Mouse (Mus musculus): Measurements from ENCODE around the gene Fndc1. TPM values are rescaled to one million over a fixed set of nuclear protein-coding genes. Genes with fewer than 3 reads are reported as not detected.

Gene Fndc1
- polyA plus RNA-seq, 1 experiment = 3.4 TPM

DNA sequence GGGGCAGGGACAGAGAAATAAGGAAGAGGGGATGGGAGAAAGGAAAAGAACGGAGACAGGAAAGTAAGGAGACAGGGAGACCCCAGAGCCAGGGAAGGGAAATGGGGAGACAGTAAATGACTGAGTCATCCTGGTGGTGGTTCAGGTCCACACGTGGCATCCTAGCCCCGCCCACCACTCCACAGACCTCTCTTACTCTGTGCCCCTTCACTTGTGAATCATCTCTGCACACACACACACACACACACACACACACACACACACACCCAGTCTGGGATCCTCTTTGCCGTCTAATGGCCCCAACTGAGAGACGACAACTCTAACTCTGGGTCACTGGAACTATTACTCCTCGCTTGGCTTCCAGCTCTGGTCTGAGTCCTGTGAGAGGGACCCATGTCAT lies 30.6 kb upstream of the Fndc1 start:
- H3K27me3 ChIP-seq (ENCODE audit: control insufficient read depth, insufficient read depth, low read length) = no peaks in the 10 kb centered on the region
- H3K4me1 ChIP-seq (replicated peaks; ENCODE audit: control insufficient read depth, insufficient read depth, low read length) = peaks cover 2% of the 10 kb centered on the region; the same call in 1 of the 2 replicates
- TF ChIP-seq CTCF (IDR thresholded peaks at IDR 0.05; ENCODE audit: borderline replicate concordance, control insufficient read depth, extremely low read depth, insufficient read depth, low read length, poor library complexity) = no peak
- TF ChIP-seq POLR2A (IDR thresholded peaks at IDR 0.05; ENCODE audit: control insufficient read depth, extremely low read depth, insufficient read depth, low read length, poor library complexity) = no peak
- H3K27ac ChIP-seq (ENCODE audit: control insufficient read depth, insufficient read depth, low read length) = no peak overlapping the region
- DNase-seq = no peak
- H3K4me3 ChIP-seq (ENCODE audit: control insufficient read depth, insufficient read depth, low read length) = no peak overlapping the region
- no peaks in the 10 kb centered on the region for H3K36me3 ChIP-seq (ENCODE audit: control insufficient read depth, insufficient read depth, low read length)
- 65% methylated on average over 6 of the region's 6 CpGs for WGBS

DNA sequence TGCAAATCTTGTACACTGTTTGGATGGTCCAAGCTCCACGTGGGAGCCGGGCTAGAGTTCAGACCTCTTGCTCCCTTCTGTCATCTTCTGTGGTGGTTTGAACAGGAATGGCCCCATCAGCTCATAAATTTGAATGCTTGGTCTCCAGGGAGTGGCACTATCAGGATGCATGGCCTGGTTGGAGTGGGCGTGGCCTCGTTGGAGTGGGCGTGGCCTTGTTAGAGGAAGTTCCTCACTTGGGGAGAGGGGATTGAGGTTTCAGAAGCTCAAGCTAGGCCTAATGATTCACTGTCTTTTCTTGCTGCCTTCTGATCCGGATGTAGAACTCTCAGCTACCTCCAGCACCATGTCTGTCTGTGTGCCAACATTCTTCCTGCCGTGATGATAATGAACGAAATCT lies 28.7 kb upstream of the Fndc1 start:
- DNase-seq = no peak
- H3K4me1 ChIP-seq (replicated peaks; ENCODE audit: control insufficient read depth, insufficient read depth, low read length) = peaks cover 9% of the 10 kb centered on the region
- no peak overlapping the region for H3K27ac ChIP-seq (ENCODE audit: control insufficient read depth, insufficient read depth, low read length)
- WGBS = 85% methylated on average over 8 of the region's 8 CpGs
- H3K36me3 ChIP-seq (ENCODE audit: control insufficient read depth, insufficient read depth, low read length) = no peaks in the 10 kb centered on the region
- no peaks in the 10 kb centered on the region for H3K27me3 ChIP-seq (ENCODE audit: control insufficient read depth, insufficient read depth, low read length)
- no peak for TF ChIP-seq POLR2A (IDR thresholded peaks at IDR 0.05; ENCODE audit: control insufficient read depth, extremely low read depth, insufficient read depth, low read length, poor library complexity)
- TF ChIP-seq CTCF (IDR thresholded peaks at IDR 0.05; ENCODE audit: borderline replicate concordance, control insufficient read depth, extremely low read depth, insufficient read depth, low read length, poor library complexity) = no peak
- no peak overlapping the region for H3K4me3 ChIP-seq (ENCODE audit: control insufficient read depth, insufficient read depth, low read length)

DNA sequence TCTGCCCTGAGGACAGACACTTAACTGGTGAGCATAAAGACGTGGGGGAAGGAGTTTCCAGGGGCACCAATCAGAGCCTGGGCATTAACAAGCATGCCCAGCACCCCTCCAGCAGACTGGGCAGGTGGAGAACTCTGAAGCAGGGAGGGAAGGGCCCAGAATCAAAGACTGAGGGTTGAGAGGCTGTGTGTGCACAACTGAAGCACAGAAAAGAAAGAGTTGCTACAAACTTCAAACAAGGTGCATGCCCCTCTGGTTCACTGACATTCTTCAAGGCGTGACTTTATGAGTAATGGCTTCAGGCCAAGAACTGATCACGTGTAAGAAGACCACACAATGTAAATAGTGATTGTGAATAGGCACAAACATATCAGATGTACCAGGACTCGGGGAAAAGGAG lies 24.9 kb upstream of the Fndc1 start:
- Histone ChIP-seq H3K27ac (ENCODE audit: control insufficient read depth, insufficient read depth, low read length) (no peak overlapping the region), H3K36me3 (ENCODE audit: control insufficient read depth, insufficient read depth, low read length) (no peaks in the 10 kb centered on the region), H3K4me1 (replicated peaks; ENCODE audit: control insufficient read depth, insufficient read depth, low read length) (peaks cover 8% of the 10 kb centered on the region), H3K27me3 (ENCODE audit: control insufficient read depth, insufficient read depth, low read length) (no peaks in the 10 kb centered on the region), H3K4me3 (ENCODE audit: control insufficient read depth, insufficient read depth, low read length) (no peak overlapping the region)
- WGBS = 40% methylated on average over 4 of the region's 4 CpGs
- no peak for DNase-seq
- TF ChIP-seq CTCF (IDR thresholded peaks at IDR 0.05; ENCODE audit: borderline replicate concordance, control insufficient read depth, extremely low read depth, insufficient read depth, low read length, poor library complexity) = no peak
- TF ChIP-seq POLR2A (IDR thresholded peaks at IDR 0.05; ENCODE audit: control insufficient read depth, extremely low read depth, insufficient read depth, low read length, poor library complexity) = no peak

DNA sequence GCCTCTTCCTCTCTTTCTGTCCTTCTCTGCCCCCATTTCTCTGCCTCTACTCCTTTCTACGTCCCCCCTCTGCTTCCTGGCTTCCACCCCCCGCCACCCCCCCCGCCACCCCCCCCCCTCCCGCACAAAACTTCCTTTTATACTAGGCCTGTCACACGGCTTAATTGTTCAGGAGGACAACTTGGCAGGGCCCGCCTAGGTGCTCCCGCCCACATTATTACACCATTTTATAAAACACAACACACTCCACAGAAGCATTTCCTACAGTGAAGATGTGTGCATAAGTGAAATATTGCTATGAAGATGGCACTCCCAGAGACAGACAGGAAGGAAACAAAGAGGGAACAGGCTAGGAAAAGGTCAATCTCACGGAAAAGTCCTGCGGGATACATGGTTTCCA lies 24.4 kb upstream of the Fndc1 start:
- TF ChIP-seq POLR2A (IDR thresholded peaks at IDR 0.05; ENCODE audit: control insufficient read depth, extremely low read depth, insufficient read depth, low read length, poor library complexity) (no peak), CTCF (IDR thresholded peaks at IDR 0.05; ENCODE audit: borderline replicate concordance, control insufficient read depth, extremely low read depth, insufficient read depth, low read length, poor library complexity) (no peak)
- no peak overlapping the region for H3K27ac ChIP-seq (ENCODE audit: control insufficient read depth, insufficient read depth, low read length)
- H3K4me1 ChIP-seq (replicated peaks; ENCODE audit: control insufficient read depth, insufficient read depth, low read length) = peaks cover 8% of the 10 kb centered on the region
- DNase-seq = no peak
- H3K27me3 ChIP-seq (ENCODE audit: control insufficient read depth, insufficient read depth, low read length) = no peaks in the 10 kb centered on the region
- WGBS = 28% methylated on average over 9 of the region's 9 CpGs
- no peaks in the 10 kb centered on the region for H3K36me3 ChIP-seq (ENCODE audit: control insufficient read depth, insufficient read depth, low read length)
- H3K4me3 ChIP-seq (ENCODE audit: control insufficient read depth, insufficient read depth, low read length) = no peak overlapping the region

DNA sequence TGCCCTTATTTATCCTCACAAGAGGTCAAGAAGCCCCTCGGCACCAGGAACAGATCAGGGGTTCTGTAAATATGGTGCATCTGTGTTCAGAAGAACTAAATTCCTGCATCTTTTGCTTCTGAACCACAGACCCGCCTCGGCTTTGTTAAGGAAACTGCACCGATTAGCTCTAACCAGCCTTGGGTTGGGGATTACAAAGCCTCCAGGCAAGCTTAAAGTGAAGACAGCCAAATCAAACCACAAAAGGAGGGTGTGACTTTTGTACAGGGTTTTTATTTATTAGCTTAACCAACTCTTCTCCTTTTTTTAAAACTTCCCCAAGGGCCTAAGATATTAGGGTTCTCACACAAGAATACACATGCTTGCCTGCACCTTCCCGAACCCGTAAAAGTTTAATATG lies 23.1 kb upstream of the Fndc1 start:
- no peaks in the 10 kb centered on the region for H3K36me3 ChIP-seq (ENCODE audit: control insufficient read depth, insufficient read depth, low read length)

DNA sequence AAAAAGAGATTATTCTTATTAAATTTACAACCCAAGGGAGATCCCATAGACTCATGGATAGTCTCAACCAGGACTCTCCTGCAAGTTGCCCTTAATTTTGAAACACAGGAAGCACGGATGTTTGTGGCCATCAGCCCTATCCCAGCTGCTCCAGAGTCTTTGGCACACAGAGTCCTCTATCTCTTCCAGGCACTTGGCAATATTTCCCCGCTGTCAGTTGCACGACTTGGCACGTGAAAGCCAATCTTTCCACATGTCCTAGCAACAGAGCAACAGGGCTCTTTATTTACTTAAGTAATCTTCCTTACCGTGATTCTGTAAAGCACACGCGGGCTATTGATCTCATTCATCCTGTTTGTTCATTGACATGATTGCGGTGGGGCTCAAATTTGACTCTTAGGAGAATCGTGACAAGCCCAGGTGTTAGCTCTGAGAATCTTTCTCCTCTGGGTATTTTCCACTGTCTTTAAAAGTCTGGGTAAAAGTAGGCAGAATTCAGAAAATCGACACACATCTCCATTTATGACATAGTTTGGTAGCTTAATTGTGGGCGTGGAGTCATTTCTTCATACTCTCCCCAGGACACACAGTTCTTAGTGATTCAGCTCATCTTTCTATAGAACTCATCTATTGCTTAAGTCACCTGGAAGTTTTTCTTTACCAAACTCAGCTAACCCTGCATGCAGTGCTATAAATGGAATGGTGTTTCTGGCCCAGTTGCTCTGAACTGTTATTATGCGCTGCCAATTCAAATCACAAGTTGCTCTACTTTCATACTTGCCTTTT lies 13.6 kb upstream of the Fndc1 start:
- H3K4me3 ChIP-seq (ENCODE audit: control insufficient read depth, insufficient read depth, low read length) = no peak overlapping the region
- H3K27ac ChIP-seq (ENCODE audit: control insufficient read depth, insufficient read depth, low read length) = no peak overlapping the region
- H3K36me3 ChIP-seq (ENCODE audit: control insufficient read depth, insufficient read depth, low read length) = no peaks in the 10 kb centered on the region
- H3K27me3 ChIP-seq (ENCODE audit: control insufficient read depth, insufficient read depth, low read length) = no peaks in the 10 kb centered on the region
- H3K4me1 ChIP-seq (replicated peaks; ENCODE audit: control insufficient read depth, insufficient read depth, low read length) = no peaks in the 10 kb centered on the region
- no peak for TF ChIP-seq CTCF (IDR thresholded peaks at IDR 0.05; ENCODE audit: borderline replicate concordance, control insufficient read depth, extremely low read depth, insufficient read depth, low read length, poor library complexity)
- DNase-seq = no peak
- 92% methylated on average over 12 of the region's 12 CpGs for WGBS

More for the DNA sequence above, 23.1 kb upstream of the Fndc1 start:
- no peaks in the 10 kb centered on the region for H3K27me3 ChIP-seq (ENCODE audit: control insufficient read depth, insufficient read depth, low read length)
- H3K4me3 ChIP-seq (ENCODE audit: control insufficient read depth, insufficient read depth, low read length) = no peak overlapping the region
- H3K27ac ChIP-seq (ENCODE audit: control insufficient read depth, insufficient read depth, low read length) = no peak overlapping the region
- 16% methylated on average over 6 of the region's 6 CpGs for WGBS
- no peak for DNase-seq
- TF ChIP-seq CTCF (IDR thresholded peaks at IDR 0.05; ENCODE audit: borderline replicate concordance, control insufficient read depth, extremely low read depth, insufficient read depth, low read length, poor library complexity) (no peak), POLR2A (IDR thresholded peaks at IDR 0.05; ENCODE audit: control insufficient read depth, extremely low read depth, insufficient read depth, low read length, poor library complexity) (no peak)
- H3K4me1 ChIP-seq (replicated peaks; ENCODE audit: control insufficient read depth, insufficient read depth, low read length) = peaks cover 8% of the 10 kb centered on the region

DNA sequence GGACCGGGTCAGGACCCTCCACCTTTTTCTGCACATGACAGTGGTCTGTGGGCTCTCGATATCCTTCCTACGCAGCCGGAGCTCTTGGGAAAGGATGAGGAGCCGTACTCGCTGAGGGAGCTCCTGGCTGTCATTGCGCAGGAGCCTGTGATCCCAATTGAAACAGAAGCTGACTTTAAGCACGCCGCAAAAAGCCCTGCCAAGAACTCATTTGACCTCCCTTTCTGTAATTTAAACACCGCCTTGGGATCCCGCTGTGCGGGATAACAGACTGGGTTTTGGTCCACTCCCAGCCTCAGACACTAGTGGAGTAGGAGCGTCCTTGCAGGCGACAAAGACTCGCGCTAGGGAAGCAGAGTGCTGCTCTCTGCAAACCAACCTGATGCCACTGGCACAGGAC lies 484 bp upstream of the Fndc1 start:
- no peak overlapping the region for H3K27ac ChIP-seq (ENCODE audit: control insufficient read depth, insufficient read depth, low read length)
- TF ChIP-seq CTCF (IDR thresholded peaks at IDR 0.05; ENCODE audit: borderline replicate concordance, control insufficient read depth, extremely low read depth, insufficient read depth, low read length, poor library complexity) = no peak
- TF ChIP-seq POLR2A (IDR thresholded peaks at IDR 0.05; ENCODE audit: control insufficient read depth, extremely low read depth, insufficient read depth, low read length, poor library complexity) = no peak
- H3K27me3 ChIP-seq (ENCODE audit: control insufficient read depth, insufficient read depth, low read length) = no peaks in the 10 kb centered on the region
- 15% methylated on average over 16 of the region's 16 CpGs for WGBS
- no peaks in the 10 kb centered on the region for H3K36me3 ChIP-seq (ENCODE audit: control insufficient read depth, insufficient read depth, low read length)
- DNase-seq = no peak
- H3K4me1 ChIP-seq (replicated peaks; ENCODE audit: control insufficient read depth, insufficient read depth, low read length) = peaks cover 9% of the 10 kb centered on the region; the same call in 1 of the 2 replicates
- no peak overlapping the region for H3K4me3 ChIP-seq (ENCODE audit: control insufficient read depth, insufficient read depth, low read length)
